Mouse (Mus musculus): Measurements from ENCODE around the gene Myl3. TPM values are rescaled to one million over a fixed set of nuclear protein-coding genes. Genes with fewer than 3 reads are reported as not detected.

The Myl3 gene
- 7.5 and 8.5 TPM in 2 replicates for polyA plus RNA-seq (2015; fragmentation: Nextera tagmentation; extraction: Ambion mirVana)

GRCm38 (mm10) chr9:110741711-110742294 is at the start of gene Myl3:
TSS of gene Myl3 (plus strand) at chr9:110741861.
- peak within 1 kb of the TSS; percentile 56 for H3K4me2 ChIP-seq (replicated peaks)
- peaks cover 53% of the 10 kb centered on the region for H3K4me1 ChIP-seq
- H3K4me3 ChIP-seq (replicated peaks), result peak within 1 kb of the TSS; percentile 63
- no peaks in the 10 kb centered on the region for H3K9me3 ChIP-seq (replicated peaks)
- no peak for ATAC-seq (ENCODE audit: insufficient number of reproducible peaks, low FRiP score, low TSS enrichment, low read depth)
- peak within 1 kb of the TSS; percentile 97 for H3K27ac ChIP-seq (replicated peaks)
- no peaks in the 10 kb centered on the region for H3K36me3 ChIP-seq
- H3K9ac ChIP-seq, result peak within 1 kb of the TSS; percentile 59
- peaks cover 19% of the 10 kb centered on the region for H3K27me3 ChIP-seq
- WGBS, result 2% methylated on average over 17 of the region's 17 CpGs

GRCm38 (mm10) chr9:110695165-110695755 is 46.4 kb upstream of the Myl3 start:
- H3K9ac ChIP-seq, result no peak overlapping the region
- H3K36me3 ChIP-seq, result peaks cover 18% of the 10 kb centered on the region
- no peaks in the 10 kb centered on the region for H3K9me3 ChIP-seq (replicated peaks)
- no peak overlapping the region for H3K4me3 ChIP-seq (replicated peaks)
- no peak overlapping the region for H3K27ac ChIP-seq (replicated peaks)
- H3K27me3 ChIP-seq, result no peaks in the 10 kb centered on the region
- no peaks in the 10 kb centered on the region for H3K4me1 ChIP-seq
- no peak for ATAC-seq (ENCODE audit: insufficient number of reproducible peaks, low FRiP score, low TSS enrichment, low read depth)
- H3K4me2 ChIP-seq (replicated peaks), result no peak overlapping the region
- WGBS, result 81% methylated on average over 4 of the region's 4 CpGs

GRCm38 (mm10) chr9:110696427-110696826 is 45.2 kb upstream of the Myl3 start:
- Histone ChIP-seq H3K36me3 (peaks cover 18% of the 10 kb centered on the region), H3K9ac (no peak overlapping the region), H3K27me3 (no peaks in the 10 kb centered on the region), H3K4me1 (no peaks in the 10 kb centered on the region), H3K4me3 (replicated peaks) (no peak overlapping the region), H3K9me3 (replicated peaks) (no peaks in the 10 kb centered on the region), H3K4me2 (replicated peaks) (no peak overlapping the region), H3K27ac (replicated peaks) (peak overlapping the region; percentile 29; the same call in 1 of the 2 replicates)
- no peak for ATAC-seq (ENCODE audit: insufficient number of reproducible peaks, low FRiP score, low TSS enrichment, low read depth)
- 82% methylated on average over 5 of the region's 5 CpGs for whole genome bisulfite sequencing

GRCm38 (mm10) chr9:110697465-110697864 is 44.2 kb upstream of the Myl3 start:
- no peak overlapping the region for H3K9ac ChIP-seq
- H3K9me3 ChIP-seq (replicated peaks), result no peaks in the 10 kb centered on the region
- H3K27me3 ChIP-seq, result no peaks in the 10 kb centered on the region
- no peak overlapping the region; the same call in 1 of the 2 replicates for H3K27ac ChIP-seq (replicated peaks)
- no peaks in the 10 kb centered on the region for H3K4me1 ChIP-seq
- H3K4me2 ChIP-seq (replicated peaks), result no peak overlapping the region
- no peak for ATAC-seq (ENCODE audit: insufficient number of reproducible peaks, low FRiP score, low TSS enrichment, low read depth)
- H3K36me3 ChIP-seq, result peaks cover 18% of the 10 kb centered on the region
- no peak overlapping the region for H3K4me3 ChIP-seq (replicated peaks)
- 73% methylated on average over 3 of the region's 3 CpGs for WGBS

GRCm38 (mm10) chr9:110699574-110699973 is 42.1 kb upstream of the Myl3 start:
- Histone ChIP-seq H3K4me3 (replicated peaks) (no peak overlapping the region), H3K4me2 (replicated peaks) (no peak overlapping the region), H3K27ac (replicated peaks) (no peak overlapping the region), H3K4me1 (no peaks in the 10 kb centered on the region), H3K9ac (no peak overlapping the region), H3K36me3 (peaks cover 7% of the 10 kb centered on the region), H3K9me3 (replicated peaks) (no peaks in the 10 kb centered on the region), H3K27me3 (no peaks in the 10 kb centered on the region)
- 70% methylated on average over 3 of the region's 3 CpGs for WGBS
- no peak for ATAC-seq (ENCODE audit: insufficient number of reproducible peaks, low FRiP score, low TSS enrichment, low read depth)

- no peak overlapping the region for H3K9ac ChIP-seq
- H3K4me1 ChIP-seq, result no peaks in the 10 kb centered on the region
- H3K27ac ChIP-seq (replicated peaks), result no peak overlapping the region
- no peak overlapping the region for H3K4me2 ChIP-seq (replicated peaks)
- no peak overlapping the region for H3K4me3 ChIP-seq (replicated peaks)
- 79% methylated on average over 11 of the region's 12 CpGs for WGBS
- H3K27me3 ChIP-seq, result no peaks in the 10 kb centered on the region
- no peaks in the 10 kb centered on the region for H3K9me3 ChIP-seq (replicated peaks)
- no peak for ATAC-seq (ENCODE audit: insufficient number of reproducible peaks, low FRiP score, low TSS enrichment, low read depth)
- no peaks in the 10 kb centered on the region for H3K36me3 ChIP-seq
These were observed 40.3 kb upstream of the Myl3 start for GRCm38 (mm10) chr9:110701114-110702032.

- Histone ChIP-seq H3K9ac (no peak overlapping the region), H3K4me2 (replicated peaks) (no peak overlapping the region), H3K4me3 (replicated peaks) (no peak overlapping the region), H3K9me3 (replicated peaks) (no peaks in the 10 kb centered on the region), H3K27ac (replicated peaks) (no peak overlapping the region), H3K27me3 (no peaks in the 10 kb centered on the region), H3K36me3 (no peaks in the 10 kb centered on the region), H3K4me1 (no peaks in the 10 kb centered on the region)
- WGBS, result 82% methylated on average over 1 of the region's 1 CpGs
- ATAC-seq (ENCODE audit: insufficient number of reproducible peaks, low FRiP score, low TSS enrichment, low read depth), result no peak
These were observed 38.8 kb upstream of the Myl3 start for GRCm38 (mm10) chr9:110702848-110703247.

GRCm38 (mm10) chr9:110703951-110704350 is 37.7 kb upstream of the Myl3 start:
- ATAC-seq (ENCODE audit: insufficient number of reproducible peaks, low FRiP score, low TSS enrichment, low read depth), result no peak
- Histone ChIP-seq H3K27me3 (no peaks in the 10 kb centered on the region), H3K9me3 (replicated peaks) (no peaks in the 10 kb centered on the region), H3K4me3 (replicated peaks) (no peak overlapping the region), H3K4me1 (no peaks in the 10 kb centered on the region), H3K9ac (no peak overlapping the region), H3K27ac (replicated peaks) (no peak overlapping the region), H3K36me3 (0 out of 2 replicates have a peak, but pooled peaks cover 6% of the 10 kb centered on the region), H3K4me2 (replicated peaks) (no peak overlapping the region)
- WGBS, result 91% methylated on average over 6 of the region's 6 CpGs

- H3K27ac ChIP-seq (replicated peaks), result no peak overlapping the region
- H3K27me3 ChIP-seq, result no peaks in the 10 kb centered on the region
- no peak overlapping the region for H3K4me3 ChIP-seq (replicated peaks)
- peaks cover 8% of the 10 kb centered on the region; the same call in 1 of the 2 replicates for H3K36me3 ChIP-seq
- H3K9ac ChIP-seq, result no peak overlapping the region
- no peak for ATAC-seq (ENCODE audit: insufficient number of reproducible peaks, low FRiP score, low TSS enrichment, low read depth)
- no peak overlapping the region for H3K4me2 ChIP-seq (replicated peaks)
- 69% methylated on average over 5 of the region's 5 CpGs for WGBS
- H3K9me3 ChIP-seq (replicated peaks), result no peaks in the 10 kb centered on the region
- H3K4me1 ChIP-seq, result peaks cover 16% of the 10 kb centered on the region
These were observed 34.9 kb upstream of the Myl3 start for GRCm38 (mm10) chr9:110706784-110707183.

- Histone ChIP-seq H3K36me3 (peaks cover 19% of the 10 kb centered on the region; the same call in 1 of the 2 replicates), H3K9ac (no peak overlapping the region), H3K4me3 (replicated peaks) (peak overlapping the region; percentile 29)
These were observed 31.9 kb upstream of the Myl3 start for GRCm38 (mm10) chr9:110709640-110710258.

GRCm38 (mm10) chr9:110711532-110711931 is 30.1 kb upstream of the Myl3 start:
- no peak overlapping the region for H3K4me2 ChIP-seq (replicated peaks)
- H3K9me3 ChIP-seq (replicated peaks), result no peaks in the 10 kb centered on the region
- no peak overlapping the region for H3K27ac ChIP-seq (replicated peaks)
- H3K4me3 ChIP-seq (replicated peaks), result no peak overlapping the region
- H3K27me3 ChIP-seq, result no peaks in the 10 kb centered on the region
- H3K4me1 ChIP-seq, result peaks cover 17% of the 10 kb centered on the region
- H3K9ac ChIP-seq, result no peak overlapping the region
- 82% methylated on average over 1 of the region's 1 CpGs for WGBS
- no peak for ATAC-seq (ENCODE audit: insufficient number of reproducible peaks, low FRiP score, low TSS enrichment, low read depth)
- H3K36me3 ChIP-seq, result peaks cover 24% of the 10 kb centered on the region; the same call in 1 of the 2 replicates

More at GRCm38 (mm10) chr9:110709640-110710258, 31.9 kb upstream of the Myl3 start:
- no peaks in the 10 kb centered on the region for H3K27me3 ChIP-seq
- WGBS, result 34% methylated on average over 5 of the region's 5 CpGs
- H3K27ac ChIP-seq (replicated peaks), result peak overlapping the region; percentile 56; the same call in 1 of the 2 replicates
- no peaks in the 10 kb centered on the region for H3K9me3 ChIP-seq (replicated peaks)
- H3K4me1 ChIP-seq, result peaks cover 16% of the 10 kb centered on the region
- H3K4me2 ChIP-seq (replicated peaks), result peak overlapping the region; percentile 42
- ATAC-seq (ENCODE audit: insufficient number of reproducible peaks, low FRiP score, low TSS enrichment, low read depth), result peak; percentile 74
